Mouse (Mus musculus) stomach, postnatal 0 days (tissue): ENCODE data around the gene Zfp428. TPM values are rescaled to one million over a fixed set of nuclear protein-coding genes. Genes with fewer than 3 reads are reported as not detected.

Experiments used
- ATAC-seq: fragments of 200-750 bp; cut with Nextera tagmentation; 2 replicates; pipeline ENCODE4 v1.8.0; 2017; ENCODE audit not compliant: low FRiP score, low TSS enrichment
- DNase-seq: peaks from one replicate; pipeline ENCODE4 v3.0.0-alpha.2; 2016; ENCODE audit warnings: low spot score
- H3K27ac ChIP-seq: fragments of 300-500 bp; sonication (generic); replicated peaks from 2 replicates; pipeline ENCODE4 v1.5.1; 2014; ENCODE audit warnings: mild to moderate bottlenecking, control low read depth
- H3K27me3 ChIP-seq: fragments of 300-500 bp; sonication (generic); 2 replicates; pipeline ENCODE4 v1.6.1; 2014; ENCODE audit warnings: low read length; ENCODE audit not compliant: control insufficient read depth, insufficient read depth
- H3K36me3 ChIP-seq: fragments of 300-500 bp; sonication (generic); 2 replicates; pipeline ENCODE4 v1.6.1; 2014; ENCODE audit warnings: low read length, mixed read lengths; ENCODE audit not compliant: control insufficient read depth, insufficient read depth
- H3K4me1 ChIP-seq: fragments of 300-500 bp; sonication (generic); replicated peaks from 2 replicates; pipeline ENCODE4 v1.6.1; 2014; ENCODE audit warnings: antibody characterized with exemption; ENCODE audit not compliant: control insufficient read depth, insufficient read depth
- H3K4me2 ChIP-seq: fragments of 300-500 bp; sonication (generic); replicated peaks from 2 replicates; pipeline ENCODE4 v1.6.1; 2014; ENCODE audit warnings: low read depth, mild to moderate bottlenecking, control low read depth, moderate library complexity
- H3K4me3 ChIP-seq: fragments of 300-500 bp; sonication (generic); 2 replicates; pipeline ENCODE4 v1.5.1; 2014; ENCODE audit warnings: low read depth, low read length, control low read depth
- H3K9ac ChIP-seq: fragments of 300-500 bp; sonication (generic); 2 replicates; pipeline ENCODE4 v1.6.1; 2014; ENCODE audit warnings: mild to moderate bottlenecking, low read length, control low read depth, mixed read lengths
- H3K9me3 ChIP-seq: fragments of 300-500 bp; sonication (generic); 2 replicates; pipeline ENCODE4 v1.6.1; 2016; ENCODE audit warnings: low read length; ENCODE audit not compliant: control insufficient read depth
- CTCF ChIP-seq: IDR thresholded peaks from 2 replicates; pipeline ENCODE4 v1.5.1; 2016; ENCODE audit warnings: antibody characterized with exemption, low read depth, mild to moderate bottlenecking, moderate library complexity
- EP300 ChIP-seq: optimal IDR thresholded peaks from 2 replicates; pipeline ENCODE3; 2016; ENCODE audit warnings: antibody characterized with exemption
- WGBS: fragments of 180-500 bp; shearing (Covaris S2); extraction: QIAGEN DNeasy Blood & Tissue Kit; methylation state at CpG from one replicate; pipeline ENCODE4 v1.1.7; 2014; 5-methylcytosine and 5-hydroxymethylcytosine counted together
- polyA plus RNA-seq: library from polyadenylated mRNA; unstranded; fragments of >200 nt; fragmentation: Nextera tagmentation; extraction: Ambion mirVana; gene quantifications from 2 replicates; pipeline ENCODE4 v1.2.1, GENCODE M21; 2015

The Zfp428 gene
- polyA plus RNA-seq, 1 experiment from 2014 or later = 13.6 TPM

- WGBS = 2% methylated on average over 27 of the region's 27 CpGs
- ATAC-seq (peak; percentile 57), DNase-seq (peak; percentile 75)
- Histone ChIP-seq H3K27ac (peak within 1 kb of the TSS; percentile 85), H3K9ac (peak within 1 kb of the TSS; percentile 64), H3K4me1 (peaks cover 2% of the 10 kb centered on the region; the same call in 1 of the 2 replicates), H3K27me3 (no peaks in the 10 kb centered on the region), H3K9me3 (no peaks in the 10 kb centered on the region), H3K4me3 (peak within 1 kb of the TSS; percentile 44), H3K36me3 (no peaks in the 10 kb centered on the region), H3K4me2 (peak within 1 kb of the TSS; percentile 72)
- TF ChIP-seq EP300 (no peak), CTCF (0 out of 2 replicates have a peak, but pooled peaks have one; percentile 0)
Measured at GRCm38 (mm10) chr7:24462388-24463319, 44.2 kb upstream of the Zfp428 start, which contains the start of gene Plaur. TSS of gene Plaur (plus strand) at chr7:24462484.

- H3K4me3 ChIP-seq = no peak overlapping the region
- H3K9ac ChIP-seq = no peak overlapping the region
- H3K27ac ChIP-seq = no peak overlapping the region
- no peaks in the 10 kb centered on the region for H3K27me3 ChIP-seq
- no peak for TF ChIP-seq EP300
- TF ChIP-seq CTCF = no peak
- 84% methylated on average over 6 of the region's 6 CpGs for WGBS
- no peak overlapping the region for H3K4me2 ChIP-seq
- H3K36me3 ChIP-seq = no peaks in the 10 kb centered on the region; the same call in 1 of the 2 replicates
- ATAC-seq (no peak), DNase-seq (no peak)
- no peaks in the 10 kb centered on the region for H3K9me3 ChIP-seq
- H3K4me1 ChIP-seq = peaks cover 2% of the 10 kb centered on the region; the same call in 1 of the 2 replicates
Measured at GRCm38 (mm10) chr7:24466835-24467234, 40.0 kb upstream of the Zfp428 start.

DNA sequence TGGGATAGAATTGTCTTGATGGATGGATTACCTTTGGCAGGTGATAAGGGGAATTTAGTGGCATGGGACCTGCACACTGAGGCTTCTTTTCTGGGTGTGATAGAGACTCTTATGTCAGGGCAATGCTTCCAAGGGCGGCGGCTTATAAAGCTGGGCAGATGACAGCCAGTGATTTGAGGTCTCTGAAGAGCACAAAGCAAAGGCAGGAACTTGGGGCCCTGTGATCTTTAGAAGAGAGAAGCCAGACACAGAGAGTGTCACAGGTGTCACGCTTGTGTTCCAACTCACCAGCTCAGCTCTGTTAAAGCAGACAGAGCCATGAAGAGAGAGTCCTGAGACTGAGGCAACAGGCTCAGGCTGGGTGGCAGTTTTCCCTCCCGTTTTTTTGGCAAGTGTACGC lies 38.9 kb upstream of the Zfp428 start:
- no peaks in the 10 kb centered on the region for H3K27me3 ChIP-seq
- H3K4me3 ChIP-seq = no peak overlapping the region
- no peak for TF ChIP-seq EP300
- no peak for TF ChIP-seq CTCF
- no peak overlapping the region for H3K9ac ChIP-seq
- H3K9me3 ChIP-seq = no peaks in the 10 kb centered on the region
- ATAC-seq (no peak), DNase-seq (no peak)
- H3K4me2 ChIP-seq = no peak overlapping the region
- H3K27ac ChIP-seq = no peak overlapping the region
- H3K4me1 ChIP-seq = no peaks in the 10 kb centered on the region; the same call in 1 of the 2 replicates
- no peaks in the 10 kb centered on the region; the same call in 1 of the 2 replicates for H3K36me3 ChIP-seq
- 85% methylated on average over 5 of the region's 5 CpGs for WGBS

- Histone ChIP-seq H3K9me3 (no peaks in the 10 kb centered on the region), H3K4me3 (no peak overlapping the region), H3K27ac (no peak overlapping the region), H3K36me3 (no peaks in the 10 kb centered on the region; the same call in none of the 2 replicates), H3K27me3 (no peaks in the 10 kb centered on the region), H3K9ac (no peak overlapping the region), H3K4me2 (no peak overlapping the region), H3K4me1 (no peaks in the 10 kb centered on the region)
- WGBS = 84% methylated on average over 3 of the region's 3 CpGs
- peak; percentile 68 for TF ChIP-seq CTCF
- no peak for TF ChIP-seq EP300
- DNase-seq (no peak), ATAC-seq (no peak)
Measured at GRCm38 (mm10) chr7:24469126-24469525, 37.7 kb upstream of the Zfp428 start.

- WGBS = 72% methylated on average over 7 of the region's 7 CpGs
- peak; percentile 52; the same call in 1 of the 2 replicates for ATAC-seq
- H3K4me3 ChIP-seq = no peak overlapping the region
- H3K27ac ChIP-seq = no peak overlapping the region
- no peak for DNase-seq
- H3K9ac ChIP-seq = no peak overlapping the region
- no peaks in the 10 kb centered on the region for H3K4me1 ChIP-seq
- H3K36me3 ChIP-seq = no peaks in the 10 kb centered on the region; the same call in none of the 2 replicates
- TF ChIP-seq CTCF (no peak), EP300 (no peak)
- H3K27me3 ChIP-seq = no peaks in the 10 kb centered on the region
- H3K4me2 ChIP-seq = no peak overlapping the region
- no peaks in the 10 kb centered on the region for H3K9me3 ChIP-seq
Measured at GRCm38 (mm10) chr7:24470356-24470755, 36.5 kb upstream of the Zfp428 start.

- TF ChIP-seq EP300 (no peak), CTCF (no peak)
- Histone ChIP-seq H3K36me3 (no peaks in the 10 kb centered on the region; the same call in none of the 2 replicates), H3K9ac (no peak overlapping the region), H3K27me3 (no peaks in the 10 kb centered on the region), H3K4me3 (no peak overlapping the region), H3K4me1 (no peaks in the 10 kb centered on the region), H3K4me2 (no peak overlapping the region), H3K9me3 (no peaks in the 10 kb centered on the region), H3K27ac (no peak overlapping the region)
- 71% methylated on average over 6 of the region's 6 CpGs for WGBS
- no peak for ATAC-seq
- DNase-seq = no peak
Measured at GRCm38 (mm10) chr7:24472442-24472841, 34.4 kb upstream of the Zfp428 start.
